Mouse (Mus musculus) cerebellum, postnatal 25 days (tissue): ENCODE measurements around the gene Pglyrp3.
"Not testable (repeated sequence)": the region's sequence is repeated elsewhere in the genome, so short reads cannot be mapped to it uniquely, and the experiment has no call there.

Source experiments
- DNase-seq, 2 experiments: peaks; one replicate each; pipeline ENCODE4 v3.0.0; 2021; ENCODE audit warnings: mixed read lengths in 2 of 2

The Pglyrp3 gene

GRCm38 (mm10) chr3:92014283-92014682 lies at the start of gene Pglyrp3:
Gene Pglyrp3 (plus strand): TSS chr3:92014583.
- DNase-seq = no peak

GRCm38 (mm10) chr3:92011001-92011400 lies 3.4 kb upstream of the Pglyrp3 start:
- no peak for DNase-seq

- not testable (repeated sequence) for DNase-seq
Measured at GRCm38 (mm10) chr3:92024541-92024940, 10.2 kb downstream of the Pglyrp3 start.

GRCm38 (mm10) chr3:92033203-92033602 lies 18.8 kb downstream of the Pglyrp3 start:
- no peak for DNase-seq

GRCm38 (mm10) chr3:92033892-92034291 lies 19.5 kb downstream of the Pglyrp3 start:
- no peak for DNase-seq

- DNase-seq = peak in 1 of 2 experiments; percentile 4
Measured at GRCm38 (mm10) chr3:92050382-92051054, 36.1 kb downstream of the Pglyrp3 start.

GRCm38 (mm10) chr3:92080462-92081284 lies 66.3 kb downstream of the Pglyrp3 start:
- DNase-seq = peak; percentile 15 to 18
